Mouse (Mus musculus): Measurements from ENCODE around the gene Rnasek. TPM values are rescaled to one million over a fixed set of nuclear protein-coding genes. Genes with fewer than 3 reads are reported as not detected.

The Rnasek gene
- total RNA-seq (2022) = 100 to 1,000 TPM in 2 of 4 experiments, 10 to 100 TPM in 2; 91.2 to 119 (median 96.3) TPM

- DNase-seq (ENCODE audit: low spot score) = peak; percentile 89
Measured at GRCm38 (mm10) chr11:70239541-70240279, at the start of gene Rnasek, which contains the start of gene Gm21988. Rnasek (minus strand) TSS chr11:70239842. Gm21988 (minus strand) TSS chr11:70239830.

DNA sequence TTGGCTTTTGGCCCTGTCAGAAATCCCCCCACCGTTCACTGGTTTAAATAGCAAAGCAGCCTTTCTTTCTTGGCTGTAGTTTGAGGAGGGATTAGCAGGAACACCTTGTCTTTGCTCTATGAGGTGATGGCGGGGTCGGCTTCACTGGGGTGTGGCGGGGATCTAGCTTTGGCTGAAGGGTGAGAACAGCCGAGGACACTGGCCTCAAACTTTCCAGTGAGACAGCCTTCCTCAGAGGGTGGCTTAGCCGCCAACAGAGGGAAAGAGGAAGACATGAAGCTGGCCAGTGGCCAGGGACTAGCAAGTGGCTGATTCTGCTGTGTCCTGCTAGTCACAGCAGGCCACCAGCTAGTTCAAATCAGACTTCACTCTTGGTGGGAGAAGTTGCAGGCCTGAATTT lies 49.6 kb upstream of the Rnasek start:
- DNase-seq (ENCODE audit: low spot score) = peak; percentile 38

DNA sequence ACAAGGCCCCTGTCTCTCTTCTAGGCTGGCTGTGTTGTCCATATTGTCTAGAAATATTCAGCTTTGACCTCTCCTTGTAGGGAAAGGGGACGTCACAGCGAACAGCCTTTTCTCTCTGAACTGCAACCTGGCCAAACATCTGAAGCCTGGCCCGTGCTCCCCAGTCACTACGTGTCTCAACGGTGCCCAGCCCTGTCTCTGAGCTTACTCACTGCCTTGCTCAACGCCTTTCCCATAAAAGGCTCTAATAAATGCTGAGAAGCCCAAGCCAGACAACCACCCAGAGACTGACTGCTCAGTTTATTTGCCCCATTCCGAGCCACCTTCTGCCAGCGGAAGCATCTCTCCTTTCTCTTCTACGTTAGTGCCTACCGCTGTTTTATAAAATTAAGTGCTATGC lies 48.5 kb upstream of the Rnasek start:
- no peak for DNase-seq (ENCODE audit: low spot score)

DNA sequence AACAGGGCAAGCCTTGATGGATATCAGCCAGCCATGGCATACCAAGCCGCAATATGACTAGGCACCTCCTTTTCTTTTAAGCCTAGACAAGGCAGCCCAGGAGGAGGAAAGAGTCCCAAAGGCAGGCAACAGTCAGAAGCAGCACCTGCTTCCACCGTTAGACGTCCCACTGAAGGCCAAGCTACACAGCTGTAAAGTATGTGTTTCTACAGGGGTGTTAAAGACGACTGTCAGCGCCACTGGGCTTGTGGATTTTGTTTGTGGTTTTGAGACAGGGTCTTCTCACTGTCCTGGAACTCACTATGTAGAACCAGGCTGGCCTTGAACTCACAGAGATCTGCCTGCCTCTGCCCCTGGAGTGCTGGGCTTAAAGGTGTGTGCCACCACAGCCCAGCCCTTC lies 46.0 kb upstream of the Rnasek start:
- DNase-seq (ENCODE audit: low spot score) = no peak

- no peak for DNase-seq (ENCODE audit: low spot score)
Measured at GRCm38 (mm10) chr11:70284757-70285156, 45.1 kb upstream of the Rnasek start.

DNA sequence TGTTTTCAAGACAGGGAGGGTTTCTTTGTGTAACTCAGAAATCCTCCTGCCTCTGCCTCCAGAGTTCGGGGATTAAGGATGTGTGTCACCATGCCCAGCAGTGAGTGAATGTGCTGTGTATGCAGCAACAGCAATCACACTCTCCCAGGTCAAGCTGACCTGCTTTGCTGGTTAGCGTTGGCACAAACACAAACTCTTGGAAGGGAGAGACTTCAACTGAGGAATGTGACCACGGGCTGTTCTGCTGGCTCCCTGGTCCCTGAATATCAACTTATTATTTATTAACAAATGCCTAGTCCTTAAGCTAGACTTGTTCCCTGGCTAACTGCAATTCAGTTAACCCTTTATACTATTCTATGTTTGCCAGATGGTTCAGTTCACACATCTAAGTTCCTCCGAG lies 44.0 kb upstream of the Rnasek start:
- no peak for DNase-seq (ENCODE audit: low spot score)

GRCm38 (mm10) chr11:70280441-70280840 lies 40.8 kb upstream of the Rnasek start:
- DNase-seq (ENCODE audit: low spot score) = no peak

DNA sequence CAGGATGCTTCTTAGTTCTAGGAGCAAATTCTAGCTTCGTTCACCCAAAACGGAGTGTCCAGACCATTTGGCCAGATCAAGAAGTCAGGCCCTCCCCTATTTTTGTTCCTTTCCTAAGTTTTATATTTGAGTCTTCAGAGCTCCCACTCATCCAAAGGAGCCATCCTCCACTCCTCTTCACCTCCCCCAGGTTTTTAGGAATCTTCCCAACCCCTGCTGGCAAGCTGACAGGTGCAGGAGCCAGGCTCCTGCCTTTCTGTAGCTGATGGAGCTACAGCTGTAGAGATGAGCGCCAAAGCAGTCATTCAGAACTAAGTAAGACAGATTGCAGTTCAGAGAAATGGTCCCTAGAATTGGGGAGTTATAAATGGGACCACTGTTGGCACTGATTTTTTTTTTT lies 39.3 kb upstream of the Rnasek start:
- DNase-seq (ENCODE audit: low spot score) = no peak

- no peak for DNase-seq (ENCODE audit: low spot score)
Measured at GRCm38 (mm10) chr11:70271641-70272040, 32.0 kb upstream of the Rnasek start.

- peak; percentile 60 for DNase-seq (ENCODE audit: low spot score)
Measured at GRCm38 (mm10) chr11:70266405-70266804, 26.8 kb upstream of the Rnasek start.

GRCm38 (mm10) chr11:70265819-70266218 lies 26.2 kb upstream of the Rnasek start:
- no peak for DNase-seq (ENCODE audit: low spot score)

DNA sequence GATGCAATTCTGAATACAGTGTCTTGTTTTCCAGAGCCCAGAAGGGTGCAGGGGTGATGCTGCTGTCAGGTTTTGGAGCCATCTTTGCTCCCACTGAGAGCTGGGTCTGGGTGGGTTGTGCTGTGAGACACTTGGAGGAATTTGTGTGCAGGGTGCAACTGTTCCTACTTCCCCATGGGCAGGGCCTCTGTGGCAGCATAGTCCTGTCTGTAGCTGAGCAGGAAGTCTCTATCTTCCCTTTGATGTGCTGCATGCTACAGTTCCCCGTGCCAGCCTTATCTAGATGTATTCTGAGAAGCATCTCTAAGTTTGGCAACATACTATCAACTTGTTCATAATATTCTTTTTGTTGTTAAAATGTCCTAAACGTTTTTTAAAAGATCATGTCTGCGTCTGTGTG lies 25.6 kb upstream of the Rnasek start:
- no peak for DNase-seq (ENCODE audit: low spot score)

- no peak for DNase-seq (ENCODE audit: low spot score)
Measured at GRCm38 (mm10) chr11:70259035-70259434, 19.4 kb upstream of the Rnasek start.

- peak; percentile 54 for DNase-seq (ENCODE audit: low spot score)
Measured at GRCm38 (mm10) chr11:70254931-70255531, 15.4 kb upstream of the Rnasek start, which contains the start of gene Alox12. Alox12 (minus strand) TSS chr11:70255353.

DNA sequence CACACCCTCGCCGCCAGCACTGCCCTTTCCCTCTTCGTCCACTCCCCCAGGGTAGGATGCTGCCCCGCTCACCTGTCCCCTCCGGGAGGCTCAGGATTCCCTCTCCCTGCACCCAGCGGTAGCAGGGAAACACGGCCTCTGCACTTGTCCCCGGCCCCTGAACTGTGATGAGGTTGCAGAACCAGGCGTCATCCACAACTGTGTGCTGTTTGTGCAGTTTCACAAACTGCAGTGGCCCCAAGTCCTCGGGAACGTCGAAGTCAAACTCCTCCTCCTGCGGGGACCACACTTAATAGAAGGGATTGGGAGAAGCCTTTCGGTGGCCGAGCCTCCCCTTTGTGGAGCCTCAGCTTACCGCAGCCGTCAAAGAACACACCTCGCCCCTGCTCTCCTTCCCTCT lies 14.7 kb upstream of the Rnasek start:
- no peak for DNase-seq (ENCODE audit: low spot score)

DNA sequence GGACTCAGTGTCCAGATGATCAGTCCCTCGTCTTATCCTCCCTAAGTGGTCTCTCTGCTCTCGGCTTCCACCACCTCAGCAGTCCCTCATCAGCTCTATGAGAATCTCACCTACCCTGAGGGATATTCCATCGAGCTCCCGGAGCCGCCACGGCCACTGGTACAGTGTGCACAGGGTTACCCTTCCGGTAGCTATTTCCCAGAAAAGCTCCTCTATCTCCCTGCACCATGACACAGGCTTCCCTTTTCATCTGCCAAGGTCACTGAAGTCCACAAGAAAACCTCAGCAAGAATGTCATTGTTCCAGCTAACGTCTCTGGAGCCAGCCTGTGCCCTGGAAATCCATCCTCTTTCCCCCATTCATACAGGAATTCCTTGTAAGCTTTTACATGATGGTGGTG lies 12.2 kb upstream of the Rnasek start:
- no peak for DNase-seq (ENCODE audit: low spot score)

DNA sequence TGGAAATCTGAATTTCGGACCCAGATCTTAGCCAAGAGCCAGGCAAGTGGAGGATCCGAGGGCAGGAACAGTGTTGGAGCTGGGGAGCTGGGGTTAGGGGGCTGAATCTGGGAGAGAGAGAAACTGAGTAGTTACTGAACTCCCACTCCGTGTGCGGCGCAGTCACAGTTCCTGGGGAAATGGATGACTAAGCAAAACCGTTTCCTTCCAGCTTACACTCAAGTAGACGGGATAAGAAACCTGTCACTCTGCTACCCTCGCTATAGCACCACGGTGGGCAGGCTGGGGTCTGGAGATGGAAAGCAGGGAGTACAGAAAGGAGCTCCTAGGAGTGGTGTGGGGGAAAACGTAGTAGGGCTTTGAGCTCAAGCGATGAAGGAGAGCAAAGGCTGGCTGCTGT lies 10.5 kb upstream of the Rnasek start:
- DNase-seq (ENCODE audit: low spot score) = no peak

DNA sequence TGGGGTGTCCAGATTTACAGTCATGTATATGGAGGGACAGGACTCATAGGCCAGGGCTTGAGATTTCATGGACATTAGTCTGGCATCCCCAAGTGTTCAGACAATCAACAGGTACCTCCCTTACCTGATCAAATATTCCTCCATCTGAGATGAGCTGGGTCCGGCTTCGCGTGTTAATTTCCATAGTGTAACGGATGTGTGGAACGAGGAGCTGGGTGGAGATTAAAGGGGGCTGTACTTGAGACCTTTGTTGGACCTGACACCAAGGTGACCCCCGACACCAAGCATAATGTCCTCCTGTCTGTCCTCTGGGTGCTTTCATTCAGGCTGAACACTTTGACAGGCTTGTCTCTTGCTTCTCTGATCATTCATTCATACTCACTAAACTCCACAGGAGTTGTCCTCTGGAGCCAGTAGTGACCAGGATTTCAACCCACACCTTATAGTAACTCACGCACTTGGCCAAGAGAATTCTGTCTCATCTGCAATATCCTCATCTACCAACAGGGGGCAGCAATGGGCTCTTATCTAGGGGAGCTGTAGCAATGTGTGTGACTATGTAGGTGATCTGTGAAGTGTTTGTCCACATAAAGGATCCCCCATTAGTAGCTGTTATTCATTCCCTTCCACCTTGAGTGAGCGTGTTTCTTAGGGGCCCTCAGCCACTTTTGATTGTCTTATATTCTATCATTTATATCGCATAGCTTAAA lies 7.6 kb upstream of the Rnasek start:
- peak; percentile 77 for DNase-seq (ENCODE audit: low spot score)

DNA sequence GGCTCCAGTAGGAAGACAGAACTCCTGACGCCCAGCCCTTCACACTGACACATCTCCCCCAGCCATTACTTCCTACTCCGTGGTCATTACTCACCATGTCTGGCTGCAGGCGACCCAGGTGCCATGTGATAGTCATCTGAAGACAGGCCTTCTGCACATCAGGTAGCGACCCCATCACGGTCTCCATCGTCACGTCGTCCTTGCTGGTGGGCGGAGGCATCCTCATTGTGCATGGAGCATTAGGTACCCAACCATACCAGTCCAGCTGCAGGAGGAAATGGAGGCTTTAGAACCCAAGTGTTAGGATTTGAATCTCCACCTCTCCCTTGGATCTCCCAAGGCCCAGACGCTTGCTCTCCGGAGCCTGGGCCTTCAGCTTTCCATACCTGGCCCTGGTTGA lies 2.9 kb upstream of the Rnasek start:
- DNase-seq (ENCODE audit: low spot score) = no peak

GRCm38 (mm10) chr11:70238591-70239440 lies 826 bp downstream of the Rnasek start:
- DNase-seq (ENCODE audit: low spot score) = no peak

DNA sequence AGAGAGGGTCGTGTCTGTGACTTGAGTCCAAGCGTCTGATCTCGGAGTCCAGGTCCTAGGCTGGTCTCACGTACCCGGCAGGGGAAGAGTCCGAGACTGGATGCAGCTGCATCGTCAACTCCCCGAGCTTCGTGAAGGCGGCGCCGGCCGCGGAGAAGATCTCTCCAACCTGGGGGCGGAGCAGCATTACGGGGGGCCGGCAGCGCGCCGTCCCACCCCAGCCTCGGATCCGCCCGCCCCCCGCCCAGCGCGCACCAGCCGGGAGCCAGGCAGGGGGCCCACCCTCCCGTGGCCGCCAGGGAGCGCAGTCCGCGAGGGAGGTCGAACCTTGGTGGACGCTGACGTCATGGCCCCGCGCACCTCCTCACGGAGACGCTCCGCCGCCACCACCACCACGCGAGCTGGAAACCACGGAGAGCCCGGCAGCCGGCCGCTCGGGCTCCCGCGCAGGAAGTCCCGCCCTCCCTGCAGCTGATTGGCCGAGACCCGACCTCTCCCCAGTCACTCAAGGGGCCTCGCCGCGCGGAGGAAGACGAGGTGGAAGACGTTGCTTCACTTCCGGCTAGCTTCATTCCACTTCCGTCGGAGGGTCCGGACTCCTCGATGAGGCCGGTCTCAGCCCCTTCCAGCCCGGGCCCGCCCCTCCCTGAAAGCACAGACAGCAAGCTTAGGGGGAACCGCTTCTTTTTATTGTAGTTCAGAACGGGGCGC lies 2.0 kb downstream of the Rnasek start, which contains the start of gene 0610010K14Rik:
Gene 0610010K14Rik, minus strand, starts transcription at position 458 of the 711 bp plus-strand sequence.
- peak; percentile 97 for DNase-seq (ENCODE audit: low spot score)
